Mouse (Mus musculus) spleen, adult 18-20 months (tissue): ENCODE results near the gene Fli1.

ENCODE experiments used
- DNase-seq, 2 experiments: peaks; one replicate each; pipeline ENCODE4 v3.0.0; 2022; ENCODE audit warnings: mixed read lengths in 2 of 2

Fli1 gene

DNA sequence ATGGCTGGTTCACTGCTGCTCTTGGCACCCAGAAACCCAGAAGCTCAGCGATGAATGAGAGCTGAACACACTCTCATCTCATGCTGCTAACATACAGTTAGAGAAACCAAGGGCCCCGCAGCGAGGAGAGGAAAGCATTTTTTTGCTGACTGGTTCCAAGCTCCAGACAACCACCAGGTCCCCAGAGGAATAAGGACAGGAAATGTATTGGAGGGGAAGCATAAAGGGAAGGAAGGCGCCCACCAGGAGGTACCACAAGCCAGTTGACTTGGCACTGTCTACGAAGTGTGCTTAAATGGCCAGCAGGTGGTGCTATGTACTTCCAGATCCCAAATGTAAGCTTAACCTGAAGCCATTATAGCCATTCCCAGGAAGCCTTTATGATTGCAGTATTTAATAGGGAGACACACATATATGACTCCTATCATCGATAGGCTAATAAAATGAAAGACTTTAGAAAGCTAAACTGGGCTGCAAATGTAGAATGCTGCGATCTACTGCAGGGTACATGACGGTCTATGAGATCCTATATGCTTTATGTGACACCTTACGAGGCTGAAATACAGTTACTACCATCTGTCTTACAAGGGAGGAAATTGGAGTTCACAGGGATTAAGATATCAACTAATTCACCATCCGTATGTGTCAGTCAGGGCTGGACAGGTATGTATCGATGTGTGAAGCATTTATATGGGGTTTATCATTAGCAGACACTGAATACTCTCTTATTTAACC lies 137.3 kb downstream of the Fli1 start:
- peak; percentile 38 to 66 for DNase-seq

GRCm38 (mm10) chr9:32400662-32401161 lies 141.9 kb downstream of the Fli1 start:
- DNase-seq: no peak

GRCm38 (mm10) chr9:32400212-32400611 lies 142.4 kb downstream of the Fli1 start:
- no peak for DNase-seq

DNA sequence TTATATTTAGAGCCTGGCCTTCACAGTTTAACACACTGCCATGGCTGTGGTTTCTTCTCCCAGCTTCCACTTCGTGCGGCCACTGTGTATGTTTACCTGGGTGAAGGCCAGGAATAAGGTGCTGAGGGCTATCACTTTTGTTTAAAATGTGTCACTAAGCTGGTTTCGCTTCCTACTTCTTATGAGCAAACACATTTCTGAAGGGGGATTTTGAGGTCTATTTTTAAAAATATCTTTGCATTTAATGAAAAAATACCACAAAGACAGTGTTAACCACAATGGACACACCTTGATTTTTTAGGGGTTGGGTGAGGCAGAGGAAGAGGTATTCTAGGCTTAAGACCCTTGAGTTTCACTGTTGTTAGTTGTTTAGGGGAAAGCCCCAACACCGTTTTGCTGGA lies 147.9 kb downstream of the Fli1 start:
- DNase-seq: peak in 1 of 2 experiments; percentile 41

GRCm38 (mm10) chr9:32392716-32393115 lies 149.9 kb downstream of the Fli1 start:
- DNase-seq: no peak

- no peak for DNase-seq
Observed at GRCm38 (mm10) chr9:32391701-32392100, 151.0 kb downstream of the Fli1 start.

- peak; percentile 69 to 71 for DNase-seq
Observed at GRCm38 (mm10) chr9:32391092-32391491, 151.6 kb downstream of the Fli1 start.

DNA sequence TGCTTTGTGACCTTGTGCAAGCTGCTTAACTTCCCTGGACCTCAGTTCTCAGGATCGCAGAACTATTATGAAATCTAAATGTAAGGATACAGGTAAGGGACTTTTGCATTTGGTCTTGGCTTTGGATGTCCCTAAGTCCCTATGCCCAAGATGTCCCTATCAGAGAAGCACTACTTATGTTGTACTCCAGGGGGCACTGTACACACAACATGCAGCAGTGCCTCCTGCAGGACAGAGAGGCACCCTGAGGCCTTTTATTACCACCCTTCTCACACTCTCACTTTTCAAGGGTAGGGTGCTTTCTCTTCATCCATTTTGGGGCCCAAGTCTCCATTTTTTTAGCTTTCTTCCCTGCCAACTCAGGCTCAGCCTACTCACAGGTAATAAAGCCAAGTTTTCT lies 154.5 kb downstream of the Fli1 start:
- no peak for DNase-seq

GRCm38 (mm10) chr9:32384906-32385305 lies 157.8 kb downstream of the Fli1 start:
- no peak for DNase-seq

DNA sequence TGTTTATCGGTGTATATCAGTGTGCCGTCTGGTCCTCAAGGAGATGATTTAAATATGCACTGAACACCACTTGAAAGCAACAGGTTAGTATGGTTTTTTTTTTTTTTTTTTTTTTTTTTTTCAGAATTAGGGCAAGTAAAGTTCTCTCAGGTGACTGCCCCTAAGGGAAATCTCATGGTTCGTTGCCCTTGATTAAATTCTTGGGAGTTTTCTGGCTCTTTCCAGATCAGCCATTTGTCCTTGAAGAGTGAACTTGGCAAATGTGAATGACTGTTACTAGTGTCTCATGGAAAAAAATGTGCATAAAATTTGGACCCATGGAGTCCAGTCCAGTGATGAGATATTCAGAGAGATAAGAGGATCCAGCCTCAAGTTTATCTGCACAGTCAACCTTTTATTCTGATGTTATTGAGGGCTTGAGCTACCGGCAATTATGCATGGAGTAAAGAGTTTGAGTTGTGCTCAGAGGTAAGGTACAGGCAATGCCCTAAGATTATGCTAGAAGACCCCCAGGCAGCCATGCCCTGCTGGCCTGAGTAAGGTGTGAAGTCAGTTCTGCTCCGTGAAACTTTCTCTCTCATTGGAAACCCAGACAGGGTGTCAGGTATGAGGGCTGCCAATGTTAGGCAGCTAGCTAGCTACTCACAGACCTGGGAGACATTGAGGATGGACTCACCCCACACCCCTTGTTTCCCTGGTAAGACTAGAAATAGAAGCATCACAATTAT lies 165.6 kb downstream of the Fli1 start:
- DNase-seq: no peak

- DNase-seq: no peak
Observed at GRCm38 (mm10) chr9:32376031-32376430, 166.6 kb downstream of the Fli1 start.

GRCm38 (mm10) chr9:32373656-32374055 lies 169.0 kb downstream of the Fli1 start:
- no peak for DNase-seq
